Comparison of ENCODE assay signal across 13 mouse cellular contexts in the genomic region with DNA sequence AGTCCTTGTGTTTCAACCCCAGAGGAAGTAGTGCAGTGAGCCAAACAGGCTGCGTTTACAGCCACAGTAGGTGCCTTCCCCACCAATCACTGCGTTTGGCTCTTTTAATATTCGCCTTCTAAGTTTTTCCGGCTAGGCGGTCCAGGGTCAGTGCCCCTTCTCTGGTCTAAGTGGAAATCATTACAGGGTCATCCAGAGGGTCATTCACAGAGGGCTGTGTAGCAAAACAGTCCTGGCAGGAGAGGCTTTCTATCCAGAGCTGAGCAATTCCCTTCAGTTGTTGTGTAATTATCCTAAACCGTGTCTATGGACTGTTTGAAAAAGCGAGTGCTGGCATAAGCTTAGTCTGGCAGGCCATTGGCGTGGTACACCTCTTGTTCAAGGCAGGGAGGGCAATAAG.
DNase-seq lines count a peak whose midpoint lies in the region; ATAC-seq and TF ChIP-seq lines count a peak whose summit lies in the region.
"Had no signal": no experiment of that assay in that cellular context is flagged by ENCODE, and none has a peak within 500 bp of the region (broad histone marks: within the 10 kb centered on the region; RNA-seq: fewer than 3 reads in every experiment).

No protein-coding gene starts in this region.

- H3K36me3 ChIP-seq in forebrain, embryonic 14.5 days (ENCODE audit: control insufficient read depth, insufficient read depth, low read length), result no peaks in the 10 kb centered on the region
- H3K36me3 ChIP-seq in forebrain, embryonic 15.5 days, result no peaks in the 10 kb centered on the region
- no peaks in the 10 kb centered on the region for H3K36me3 ChIP-seq in midbrain, embryonic 11.5 days (ENCODE audit: control insufficient read depth, insufficient read depth, low read length)
- no peaks in the 10 kb centered on the region for H3K36me3 ChIP-seq in midbrain, embryonic 14.5 days (ENCODE audit: control insufficient read depth, insufficient read depth, low read length)
- no peaks in the 10 kb centered on the region for H3K36me3 ChIP-seq in embryonic facial prominence, embryonic 14.5 days (ENCODE audit: control insufficient read depth, insufficient read depth, low read length)
- no peaks in the 10 kb centered on the region for H3K36me3 ChIP-seq in lung, postnatal 0 days (ENCODE audit: insufficient read depth, low read length)

- no peaks in the 10 kb centered on the region for H3K27me3 ChIP-seq in forebrain, embryonic 14.5 days (replicated peaks; ENCODE audit: control insufficient read depth, insufficient read depth, low read length)
- no peaks in the 10 kb centered on the region for H3K27me3 ChIP-seq in forebrain, embryonic 15.5 days
- no peaks in the 10 kb centered on the region for H3K27me3 ChIP-seq in midbrain, embryonic 11.5 days (ENCODE audit: control insufficient read depth, insufficient read depth, low read length)
- no peaks in the 10 kb centered on the region for H3K27me3 ChIP-seq in midbrain, embryonic 14.5 days (ENCODE audit: control insufficient read depth, insufficient read depth, low read length)
- no peaks in the 10 kb centered on the region for H3K27me3 ChIP-seq in embryonic facial prominence, embryonic 14.5 days (replicated peaks; ENCODE audit: control insufficient read depth, insufficient read depth, low read length)
- H3K27me3 ChIP-seq in lung, postnatal 0 days (replicated peaks; ENCODE audit: insufficient read depth, low read length), result no peaks in the 10 kb centered on the region

- 22% methylated on average over 8 of the region's 8 CpGs for WGBS in forebrain, embryonic 14.5 days
- WGBS in forebrain, embryonic 15.5 days, result 14% methylated on average over 8 of the region's 8 CpGs
- 11% methylated on average over 8 of the region's 8 CpGs for WGBS in midbrain, embryonic 11.5 days
- 7% methylated on average over 8 of the region's 8 CpGs for WGBS in midbrain, embryonic 14.5 days
- WGBS in embryonic facial prominence, embryonic 14.5 days, result 24% methylated on average over 8 of the region's 8 CpGs
- WGBS in lung, postnatal 0 days, result 47% methylated on average over 8 of the region's 8 CpGs

- no peak overlapping the region for H3K9ac ChIP-seq in forebrain, embryonic 14.5 days (ENCODE audit: low read length)
- no peak overlapping the region for H3K9ac ChIP-seq in forebrain, embryonic 15.5 days (replicated peaks)
- no peak overlapping the region for H3K9ac ChIP-seq in midbrain, embryonic 11.5 days (ENCODE audit: low read length)
- H3K9ac ChIP-seq in midbrain, embryonic 14.5 days (replicated peaks; ENCODE audit: low read length), result no peak overlapping the region
- no peak overlapping the region for H3K9ac ChIP-seq in embryonic facial prominence, embryonic 14.5 days (ENCODE audit: low read depth, low read length)
- H3K9ac ChIP-seq in lung, postnatal 0 days (replicated peaks; ENCODE audit: low read depth), result no peak overlapping the region
- H3K9ac ChIP-seq: lung, embryonic 14.5 days had no signal

- no peak for TF ChIP-seq CTCF in lung, postnatal 0 days (IDR thresholded peaks at IDR 0.05)

- H3K27ac ChIP-seq in forebrain, embryonic 14.5 days (ENCODE audit: low read depth, low read length), result no peak overlapping the region
- H3K27ac ChIP-seq in forebrain, embryonic 15.5 days (replicated peaks), result no peak overlapping the region
- H3K27ac ChIP-seq in midbrain, embryonic 11.5 days (ENCODE audit: low read depth, low read length), result no peak overlapping the region
- no peak overlapping the region for H3K27ac ChIP-seq in midbrain, embryonic 14.5 days (replicated peaks; ENCODE audit: low read depth, low read length)
- H3K27ac ChIP-seq in embryonic facial prominence, embryonic 14.5 days (replicated peaks; ENCODE audit: low read depth, low read length), result no peak overlapping the region
- no peak overlapping the region for H3K27ac ChIP-seq in lung, postnatal 0 days (ENCODE audit: low read length)
- H3K27ac ChIP-seq: left cerebral cortex, adult 2 months had no signal

- no peaks in the 10 kb centered on the region for H3K4me1 ChIP-seq in forebrain, embryonic 14.5 days (ENCODE audit: control insufficient read depth, insufficient read depth, low read length)
- H3K4me1 ChIP-seq in forebrain, embryonic 15.5 days, result no peaks in the 10 kb centered on the region
- peaks cover 4% of the 10 kb centered on the region for H3K4me1 ChIP-seq in midbrain, embryonic 11.5 days (ENCODE audit: control insufficient read depth, insufficient read depth, low read length)
- 0 out of 2 replicates have a peak, but pooled peaks cover 3% of the 10 kb centered on the region for H3K4me1 ChIP-seq in midbrain, embryonic 14.5 days (ENCODE audit: control insufficient read depth, insufficient read depth, low read length)
- H3K4me1 ChIP-seq in embryonic facial prominence, embryonic 14.5 days (ENCODE audit: control insufficient read depth, insufficient read depth, low read length), result no peaks in the 10 kb centered on the region
- no peaks in the 10 kb centered on the region for H3K4me1 ChIP-seq in lung, postnatal 0 days (ENCODE audit: insufficient read depth, low read depth, low read length)

- DNase-seq in forebrain, embryonic 14.5 days (ENCODE audit: low spot score), result peak; percentile 22
- DNase-seq in midbrain, embryonic 11.5 days (ENCODE audit: low spot score, missing footprints), result peak; percentile 87
- no peak for DNase-seq in midbrain, embryonic 14.5 days
- DNase-seq in embryonic facial prominence, embryonic 14.5 days (ENCODE audit: low spot score), result no peak
- peak; percentile 35 for DNase-seq in lung, postnatal 0 days (ENCODE audit: low spot score)
- no peak for DNase-seq in ovary, postnatal 10 days (ENCODE audit: low spot score)
- DNase-seq: adrenal gland, postnatal 10 days; cerebellum, adult 11 months; lung, embryonic 14.5 days; thymus, postnatal 25 days had no signal

- no peak overlapping the region for H3K4me2 ChIP-seq in forebrain, embryonic 14.5 days (ENCODE audit: low read length)
- H3K4me2 ChIP-seq in forebrain, embryonic 15.5 days (replicated peaks), result no peak overlapping the region
- H3K4me2 ChIP-seq in midbrain, embryonic 11.5 days, result no peak overlapping the region
- no peak overlapping the region for H3K4me2 ChIP-seq in midbrain, embryonic 14.5 days (ENCODE audit: low read length)
- H3K4me2 ChIP-seq in embryonic facial prominence, embryonic 14.5 days (ENCODE audit: low read depth, low read length), result no peak overlapping the region
- H3K4me2 ChIP-seq in lung, postnatal 0 days (replicated peaks; ENCODE audit: low read depth, low read length), result no peak overlapping the region
- H3K4me2 ChIP-seq: lung, embryonic 14.5 days had no signal

- no peak for TF ChIP-seq EP300 in lung, postnatal 0 days (IDR thresholded peaks at IDR 0.05)

- H3K9me3 ChIP-seq in forebrain, embryonic 14.5 days (replicated peaks; ENCODE audit: control insufficient read depth, low read length), result no peaks in the 10 kb centered on the region
- H3K9me3 ChIP-seq in forebrain, embryonic 15.5 days, result no peaks in the 10 kb centered on the region
- no peaks in the 10 kb centered on the region for H3K9me3 ChIP-seq in midbrain, embryonic 11.5 days (ENCODE audit: control insufficient read depth, low read length)
- H3K9me3 ChIP-seq in midbrain, embryonic 14.5 days (ENCODE audit: control insufficient read depth, low read length), result no peaks in the 10 kb centered on the region
- no peaks in the 10 kb centered on the region for H3K9me3 ChIP-seq in embryonic facial prominence, embryonic 14.5 days (ENCODE audit: control insufficient read depth, low read length)
- no peaks in the 10 kb centered on the region for H3K9me3 ChIP-seq in lung, postnatal 0 days (ENCODE audit: low read length)

- peak; percentile 23; the same call in 1 of the 2 replicates for ATAC-seq in forebrain, embryonic 14.5 days
- ATAC-seq in forebrain, embryonic 15.5 days (replicated peaks), result no peak; the same call in 1 of the 2 replicates
- peak; percentile 73 for ATAC-seq in midbrain, embryonic 11.5 days (ENCODE audit: low FRiP score)
- ATAC-seq in midbrain, embryonic 14.5 days (ENCODE audit: low FRiP score, low TSS enrichment), result no peak
- 0 out of 2 replicates have a peak, but pooled peaks have one; percentile 30 for ATAC-seq in embryonic facial prominence, embryonic 14.5 days (ENCODE audit: low read depth)
- peak; percentile 70 for ATAC-seq in lung, postnatal 0 days
- no peak for ATAC-seq in granulocyte monocyte progenitor cell, adult 5-6 weeks (replicated peaks; ENCODE audit: poor library complexity, severe bottlenecking)

- no peak overlapping the region for H3K4me3 ChIP-seq in forebrain, embryonic 14.5 days (ENCODE audit: low read depth, low read length)
- H3K4me3 ChIP-seq in forebrain, embryonic 15.5 days, result no peak overlapping the region
- no peak overlapping the region for H3K4me3 ChIP-seq in midbrain, embryonic 11.5 days (ENCODE audit: low read depth, low read length)
- no peak overlapping the region for H3K4me3 ChIP-seq in midbrain, embryonic 14.5 days (replicated peaks; ENCODE audit: low read depth, low read length)
- H3K4me3 ChIP-seq in embryonic facial prominence, embryonic 14.5 days (ENCODE audit: low read depth, low read length), result no peak overlapping the region
- H3K4me3 ChIP-seq in lung, postnatal 0 days (ENCODE audit: low read depth, low read length), result no peak overlapping the region
- H3K4me3 ChIP-seq: left cerebral cortex, adult 2 months had no signal

Comparison
In these comparisons a context has a peak if more than half of its experiments do, and no peak if none do; other contexts are left out.
1. ATAC-seq: peak in forebrain, embryonic 14.5 days (single experiment), midbrain, embryonic 11.5 days (single experiment), embryonic facial prominence, embryonic 14.5 days (single experiment) and lung, postnatal 0 days (single experiment); none in forebrain, embryonic 15.5 days (single experiment), midbrain, embryonic 14.5 days (single experiment) and granulocyte monocyte progenitor cell, adult 5-6 weeks (single experiment).
2. DNase-seq: peak in forebrain, embryonic 14.5 days (single experiment), midbrain, embryonic 11.5 days (single experiment) and lung, postnatal 0 days (single experiment); none in midbrain, embryonic 14.5 days (single experiment), embryonic facial prominence, embryonic 14.5 days (single experiment) and ovary, postnatal 10 days (single experiment).